Mouse (Mus musculus): Measurements from ENCODE around the gene Trpc4ap. TPM values are rescaled to one million over a fixed set of nuclear protein-coding genes. Genes with fewer than 3 reads are reported as not detected.
"Not testable (repeated sequence)": the region's sequence is repeated elsewhere in the genome, so short reads cannot be mapped to it uniquely, and the experiment has no call there.

The Trpc4ap gene
- total and polyA plus RNA-seq, 3 experiments, result 60.4 to 187 (median 161) TPM

- Histone ChIP-seq H3K27ac (ENCODE audit: control insufficient read depth, low read depth, low read length) (no peak overlapping the region), H3K36me3 (ENCODE audit: control insufficient read depth in 1 of 2, insufficient read depth in 2 of 2, low read length in 2 of 2) (peaks cover 0 to 7% of the 10 kb centered on the region in 2 experiments; a peak in 2 of 4 replicates), H3K27me3 (ENCODE audit: control insufficient read depth in 1 of 2, insufficient read depth in 2 of 2, low read length in 2 of 2) (peaks cover 0 to 3% of the 10 kb centered on the region in 2 experiments; a peak in 3 of 4 replicates), H3K79me2 (ENCODE audit: control insufficient read depth, insufficient read depth, low read length, poor library complexity) (no peaks in the 10 kb centered on the region), H3K9ac (ENCODE audit: control insufficient read depth, low read depth, low read length, poor library complexity, severe bottlenecking) (no peak overlapping the region), H3K9me3 (replicated peaks; ENCODE audit: insufficient read depth, low read length) (no peaks in the 10 kb centered on the region), H3K4me3 (ENCODE audit: control insufficient read depth in 1 of 2, insufficient read depth in 1 of 2, low read depth in 2 of 2, low read length in 2 of 2) (no peak overlapping the region), H3K4me1 (ENCODE audit: control insufficient read depth in 1 of 2, insufficient read depth in 2 of 2, low read length in 2 of 2) (peaks cover 0 to 8% of the 10 kb centered on the region in 2 experiments; a peak in 3 of 4 replicates)
- TF ChIP-seq E2F4 (IDR thresholded peaks at IDR 0.05; ENCODE audit: borderline replicate concordance, low read depth, low read length), result no peak
- no peak for TF ChIP-seq CTCF (IDR thresholded peaks at IDR 0.05 in 2 of 3, conservative IDR thresholded peaks at IDR 0.05 in 1 of 3; ENCODE audit: control insufficient read depth in 1 of 3, insufficient read depth in 1 of 3, low read depth in 2 of 3, low read length in 3 of 3, poor library complexity in 1 of 3, severe bottlenecking in 1 of 3)
- TF ChIP-seq USF2 (IDR thresholded peaks at IDR 0.05; ENCODE audit: borderline replicate concordance in 1 of 2, insufficient read depth in 1 of 2, low read depth in 1 of 2, low read length in 2 of 2), result no peak
- no peak for TF ChIP-seq ZNF384 (IDR thresholded peaks at IDR 0.05; ENCODE audit: low read depth, low read length)
- TF ChIP-seq MAFK (IDR thresholded peaks at IDR 0.05; ENCODE audit: borderline replicate concordance, low read depth, low read length), result no peak
- TF ChIP-seq RCOR1 (IDR thresholded peaks at IDR 0.05; ENCODE audit: low read depth, low read length), result no peak
- no peak for TF ChIP-seq MEF2A (IDR thresholded peaks at IDR 0.05; ENCODE audit: extremely low read depth, insufficient replicate concordance, low read depth, low read length, poor library complexity, severe bottlenecking)
- no peak for DNase-seq (ENCODE audit: low read depth, low spot score)
These were observed 45.6 kb upstream of the Trpc4ap start for GRCm38 (mm10) chr2:155737803-155738202.

- Histone ChIP-seq H3K4me1 (ENCODE audit: control insufficient read depth in 1 of 2, insufficient read depth in 2 of 2, low read length in 2 of 2) (no peaks in the 10 kb centered on the region; a peak in 1 of 4 replicates), H3K4me3 (ENCODE audit: control insufficient read depth in 1 of 2, insufficient read depth in 1 of 2, low read depth in 2 of 2, low read length in 2 of 2) (no peak overlapping the region), H3K9me3 (replicated peaks; ENCODE audit: insufficient read depth, low read length) (no peaks in the 10 kb centered on the region), H3K36me3 (ENCODE audit: control insufficient read depth in 1 of 2, insufficient read depth in 2 of 2, low read length in 2 of 2) (no peaks in the 10 kb centered on the region; a peak in 2 of 4 replicates), H3K9ac (ENCODE audit: control insufficient read depth, low read depth, low read length, poor library complexity, severe bottlenecking) (no peak overlapping the region), H3K27me3 (ENCODE audit: control insufficient read depth in 1 of 2, insufficient read depth in 2 of 2, low read length in 2 of 2) (peaks cover 1 to 3% of the 10 kb centered on the region in 2 experiments; a peak in 3 of 4 replicates), H3K27ac (ENCODE audit: control insufficient read depth, low read depth, low read length) (no peak overlapping the region), H3K79me2 (ENCODE audit: control insufficient read depth, insufficient read depth, low read length, poor library complexity) (no peaks in the 10 kb centered on the region)
- DNase-seq (ENCODE audit: low read depth, low spot score), result no peak
- TF ChIP-seq GATA1 (IDR thresholded peaks at IDR 0.05; ENCODE audit: low read depth, low read length) (no peak), ZKSCAN1 (IDR thresholded peaks at IDR 0.05; ENCODE audit: low read depth, low read length) (no peak), MAX (IDR thresholded peaks at IDR 0.05; ENCODE audit: low read length) (no peak), TBP (IDR thresholded peaks at IDR 0.05; ENCODE audit: low read depth, low read length) (no peak), NRF1 (IDR thresholded peaks at IDR 0.05; ENCODE audit: insufficient read depth, low read depth, low read length, poor library complexity, severe bottlenecking) (no peak), EP300 (IDR thresholded peaks at IDR 0.05; ENCODE audit: low read depth in 1 of 2, low read length in 2 of 2) (no peak), USF1 (IDR thresholded peaks at IDR 0.05; ENCODE audit: low read depth, low read length) (no peak), MAZ (IDR thresholded peaks at IDR 0.05; ENCODE audit: low read depth, low read length) (no peak), USF2 (IDR thresholded peaks at IDR 0.05; ENCODE audit: borderline replicate concordance in 1 of 2, insufficient read depth in 1 of 2, low read depth in 1 of 2, low read length in 2 of 2) (no peak)
These were observed 44.8 kb upstream of the Trpc4ap start for GRCm38 (mm10) chr2:155736936-155737335.

GRCm38 (mm10) chr2:155735766-155736165, 43.6 kb upstream of the Trpc4ap start, which contains the start of gene Gm17581:
Gm17581 (minus strand) TSS chr2:155735866.
- not testable (repeated sequence) for H3K4me3 ChIP-seq (ENCODE audit: control insufficient read depth in 1 of 2, insufficient read depth in 1 of 2, low read depth in 2 of 2, low read length in 2 of 2); H3K36me3 ChIP-seq (ENCODE audit: control insufficient read depth in 1 of 2, insufficient read depth in 2 of 2, low read length in 2 of 2); H3K79me2 ChIP-seq (ENCODE audit: control insufficient read depth, insufficient read depth, low read length, poor library complexity); DNase-seq (ENCODE audit: low read depth, low spot score); H3K27me3 ChIP-seq (ENCODE audit: control insufficient read depth in 1 of 2, insufficient read depth in 2 of 2, low read length in 2 of 2); H3K9ac ChIP-seq (ENCODE audit: control insufficient read depth, low read depth, low read length, poor library complexity, severe bottlenecking); H3K4me1 ChIP-seq (ENCODE audit: control insufficient read depth in 1 of 2, insufficient read depth in 2 of 2, low read length in 2 of 2); H3K27ac ChIP-seq (ENCODE audit: control insufficient read depth, low read depth, low read length); H3K9me3 ChIP-seq (replicated peaks; ENCODE audit: insufficient read depth, low read length)
